Mouse (Mus musculus) lung, adult 2 months (tissue): ENCODE measurements around the gene Epb41l1.

ENCODE experiments used
- CTCF ChIP-seq: fragments of 200-500 bp; IDR thresholded peaks from 2 replicates; pipeline ENCODE4 v1.5.1; 2011; ENCODE audit warnings: mild to moderate bottlenecking, low read length, control low read depth; ENCODE audit not compliant: insufficient read depth
- POLR2A ChIP-seq: fragments of 200-500 bp; IDR thresholded peaks from 2 replicates; pipeline ENCODE4 v1.6.1; 2011; ENCODE audit warnings: low read depth, mild to moderate bottlenecking, control low read depth, low read length, borderline replicate concordance; ENCODE audit errors: extremely low read depth

GRCm38 (mm10) chr2:156542410-156542809, 121.7 kb downstream of the Epb41l1 start:
- no peak for TF ChIP-seq CTCF
- TF ChIP-seq POLR2A = no peak
